Mouse (Mus musculus): ENCODE results near the gene Crybb2. TPM values are rescaled to one million over a fixed set of nuclear protein-coding genes. Genes with fewer than 3 reads are reported as not detected.

The Crybb2 gene
- total RNA-seq, 2 experiments from 2014 or later = not detected

- peak in 1 of 2 experiments; percentile 52 for DNase-seq (ENCODE audit: low spot score in 2 of 2)
Measured at GRCm38 (mm10) chr5:113091162-113091561, 21.2 kb upstream of the Crybb2 start.

DNA sequence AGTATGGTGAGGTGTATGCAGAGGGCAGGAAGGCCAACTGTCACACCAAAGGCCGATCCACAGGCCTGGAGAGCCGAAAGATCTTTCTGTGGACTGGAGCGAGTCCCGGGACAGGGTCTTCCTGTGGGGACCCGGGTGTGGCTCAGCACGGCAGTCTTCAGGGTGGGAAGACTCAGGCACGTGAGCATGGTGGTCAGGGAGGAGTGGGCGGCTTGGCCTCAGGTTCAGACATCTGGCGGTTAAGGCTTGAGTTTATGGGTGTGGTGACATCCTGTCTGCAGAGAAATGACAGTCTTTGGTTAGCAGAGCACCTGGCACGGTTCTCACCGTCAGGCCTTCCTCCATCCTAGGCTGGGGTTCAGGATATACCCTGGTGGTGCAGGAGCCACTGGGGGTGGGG is 20.8 kb upstream of the Crybb2 start:
- no peak for DNase-seq (ENCODE audit: low spot score in 2 of 2)

DNA sequence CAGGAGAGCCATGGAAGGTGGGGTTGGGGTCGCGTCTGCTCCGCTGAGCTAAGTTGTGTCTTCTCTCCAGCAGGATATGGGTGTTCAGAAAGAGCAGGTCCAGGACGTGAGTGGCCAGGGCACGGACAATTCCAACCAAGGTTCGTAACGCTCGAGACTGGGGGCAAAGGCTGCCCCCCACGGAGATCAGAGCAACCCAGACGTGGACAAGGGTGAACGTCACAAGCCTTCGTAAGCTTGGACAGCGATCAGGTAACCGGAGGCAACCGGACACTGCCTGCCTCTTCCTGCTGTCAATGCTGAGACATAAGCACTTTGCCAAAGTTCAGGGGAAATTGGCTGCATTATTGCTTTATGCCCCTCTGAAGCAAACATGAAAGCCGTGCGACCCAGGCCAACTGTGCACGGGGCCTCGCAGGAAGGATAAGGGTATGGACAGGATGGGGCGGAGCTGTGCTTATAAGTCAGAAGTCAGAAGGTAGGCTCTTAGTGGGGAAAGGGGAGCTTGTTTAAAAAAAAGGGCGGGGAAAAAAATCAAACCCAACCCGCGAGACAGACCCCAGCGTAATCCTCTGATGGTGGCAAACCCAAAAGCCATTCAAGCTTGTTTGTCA is 20.3 kb upstream of the Crybb2 start:
- DNase-seq (ENCODE audit: low spot score in 2 of 2) = no peak

DNA sequence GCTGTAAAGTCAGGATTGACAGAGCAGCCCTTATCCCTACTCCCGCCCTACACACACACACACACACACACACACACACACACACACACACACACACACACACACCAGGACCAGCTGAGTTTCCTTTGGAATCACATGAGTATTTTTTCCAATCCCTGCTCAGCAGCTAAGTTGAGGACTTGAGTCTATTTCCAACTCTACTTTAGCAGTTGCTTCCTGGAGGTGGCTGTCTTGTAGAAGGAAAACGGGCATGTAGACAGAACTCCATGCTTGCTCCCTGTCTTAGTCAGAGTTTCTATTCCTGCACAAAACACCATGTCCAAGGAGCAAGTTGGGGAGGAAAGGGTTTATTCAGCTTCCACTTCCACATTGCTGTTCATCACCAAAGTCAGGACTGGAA is 17.5 kb upstream of the Crybb2 start:
- no peak for DNase-seq (ENCODE audit: low spot score in 2 of 2)

DNA sequence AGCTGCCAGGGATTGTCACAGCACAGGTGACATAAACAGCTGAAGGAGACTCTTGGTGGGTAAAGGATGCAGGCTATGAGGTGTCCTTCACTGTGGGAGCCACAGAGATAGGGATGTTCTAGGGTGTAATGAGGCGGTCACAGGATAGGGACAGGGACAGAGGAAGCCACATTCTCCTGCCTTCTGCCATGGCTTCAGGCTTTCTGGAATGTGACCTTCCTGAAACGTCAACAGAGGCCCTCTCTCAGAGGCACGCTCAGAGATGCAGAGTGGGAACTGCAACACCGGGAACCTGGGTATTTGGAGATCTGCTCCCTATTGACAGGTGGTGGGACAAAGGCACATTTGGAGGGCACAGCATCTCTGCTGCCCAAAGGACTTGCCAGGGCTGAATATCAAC is 17.1 kb upstream of the Crybb2 start:
- DNase-seq (ENCODE audit: low spot score in 2 of 2) = no peak

- no peak for DNase-seq (ENCODE audit: low spot score in 2 of 2)
Measured at GRCm38 (mm10) chr5:113086439-113086838, 16.5 kb upstream of the Crybb2 start.

DNA sequence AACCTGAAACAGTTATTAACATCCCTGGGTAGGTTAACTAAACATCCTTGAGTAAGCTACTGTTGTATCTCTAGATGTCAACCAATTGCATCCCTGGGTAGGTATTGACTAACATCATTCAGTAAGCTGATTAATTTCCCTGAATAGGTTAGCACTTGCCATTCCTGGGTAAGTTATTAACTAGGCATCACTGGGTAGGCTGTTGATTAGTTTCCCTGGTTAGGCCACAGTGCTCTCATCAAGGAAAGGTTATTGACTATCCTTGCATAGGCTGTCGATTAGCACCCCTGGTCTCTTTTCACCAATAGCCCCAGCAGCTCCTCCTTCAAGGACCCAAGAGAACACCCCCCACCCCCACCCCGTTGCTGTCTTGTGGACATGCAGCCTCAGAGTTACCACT is 16.0 kb upstream of the Crybb2 start:
- DNase-seq (ENCODE audit: low spot score in 2 of 2) = no peak

GRCm38 (mm10) chr5:113084309-113084708 is 14.4 kb upstream of the Crybb2 start:
- DNase-seq (ENCODE audit: low spot score in 2 of 2) = no peak

DNA sequence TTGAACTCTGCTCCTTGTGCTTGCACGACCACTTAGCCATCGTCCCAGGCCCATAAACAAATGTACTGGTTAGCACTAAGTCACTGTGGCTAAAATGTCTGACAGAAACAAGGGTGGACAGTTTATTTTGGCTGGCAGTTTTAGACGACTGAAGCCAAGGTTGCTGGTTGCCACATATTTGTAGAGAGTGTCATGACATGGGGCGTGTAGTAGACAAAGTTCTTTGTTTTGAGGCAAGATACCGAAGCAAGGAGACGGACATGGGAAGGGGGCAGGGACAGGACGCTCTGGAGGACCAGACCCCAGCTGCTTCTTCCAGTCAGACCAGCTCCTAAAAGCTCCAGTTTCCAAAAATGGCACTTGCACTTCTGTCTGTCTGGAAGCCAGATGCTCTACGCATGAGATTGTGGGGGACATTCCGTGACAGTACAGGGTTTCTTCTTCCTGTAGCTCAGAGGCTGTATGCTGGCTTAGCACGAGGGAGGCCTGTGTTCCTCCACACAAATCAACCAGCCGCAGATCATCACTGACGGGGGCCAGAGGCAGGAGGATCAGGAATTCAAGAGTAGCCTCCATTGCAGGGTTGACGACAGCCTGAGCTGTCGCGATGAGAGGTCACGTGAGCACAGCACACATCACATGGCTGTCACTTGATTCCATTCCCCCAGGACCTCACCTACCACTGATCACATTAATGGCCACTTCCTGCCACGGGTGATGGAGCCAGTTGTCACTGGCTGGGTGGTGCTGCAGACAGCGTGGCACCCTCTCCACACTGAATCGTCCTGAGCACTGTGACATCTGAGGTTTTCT is 12.6 kb upstream of the Crybb2 start:
- DNase-seq (ENCODE audit: low spot score in 2 of 2) = no peak

GRCm38 (mm10) chr5:113081439-113081838 is 11.5 kb upstream of the Crybb2 start, which contains the start of gene Crybb3:
Gene Crybb3, minus strand, starts transcription at chr5:113081584.
- DNase-seq (ENCODE audit: low spot score in 2 of 2) = peak in 1 of 2 experiments; percentile 41

- DNase-seq (ENCODE audit: low spot score in 2 of 2) = no peak
Measured at GRCm38 (mm10) chr5:113081020-113081419, 11.1 kb upstream of the Crybb2 start.

DNA sequence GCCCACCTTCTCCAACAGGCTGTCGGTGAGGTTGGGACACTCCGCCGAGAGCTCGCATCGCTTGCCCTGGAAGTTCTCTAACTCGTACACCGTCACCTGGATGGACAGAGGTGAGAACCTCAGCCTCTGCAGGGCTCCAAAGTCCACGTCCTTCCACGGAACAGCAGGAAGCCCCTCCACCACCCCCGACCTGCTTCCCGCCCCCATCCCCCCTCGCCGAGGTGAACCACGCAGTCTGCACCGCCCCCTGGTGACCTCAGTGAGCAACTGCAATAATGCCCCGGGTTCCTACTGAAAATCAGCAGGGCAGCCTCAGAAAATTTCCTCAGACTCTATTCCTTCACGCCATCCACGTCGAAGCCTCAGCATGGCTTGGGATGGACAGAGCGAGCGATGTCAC is 9.9 kb upstream of the Crybb2 start:
- no peak for DNase-seq (ENCODE audit: low spot score in 2 of 2)

- DNase-seq (ENCODE audit: low spot score in 2 of 2) = no peak
Measured at GRCm38 (mm10) chr5:113078686-113079085, 8.8 kb upstream of the Crybb2 start.

GRCm38 (mm10) chr5:113054308-113054707 is 15.6 kb downstream of the Crybb2 start:
- peak; percentile 67 to 71 for DNase-seq (ENCODE audit: low spot score in 2 of 2)

GRCm38 (mm10) chr5:113050581-113051185 is 19.2 kb downstream of the Crybb2 start:
- DNase-seq (ENCODE audit: low spot score in 2 of 2) = no peak

DNA sequence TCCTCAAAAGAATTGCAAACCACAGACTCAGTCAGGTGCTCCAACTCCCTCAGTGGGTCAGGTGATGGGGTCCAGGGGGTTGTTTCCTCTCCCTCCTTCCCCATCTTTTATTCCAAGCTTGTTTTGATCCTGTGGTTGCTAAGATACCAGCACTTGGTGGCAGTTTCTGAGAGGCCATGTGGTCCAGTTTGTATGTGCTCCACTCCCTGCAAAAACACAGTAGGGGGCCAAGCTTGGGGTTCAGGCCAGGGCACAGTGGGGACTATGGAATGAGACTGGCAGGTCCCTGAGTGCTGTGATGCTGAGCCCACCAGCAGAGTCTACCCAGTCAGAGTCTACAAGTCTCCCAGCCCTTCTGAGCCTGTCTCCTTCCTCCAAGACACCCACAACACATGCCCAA is 20.0 kb downstream of the Crybb2 start:
- no peak for DNase-seq (ENCODE audit: low spot score in 2 of 2)

DNA sequence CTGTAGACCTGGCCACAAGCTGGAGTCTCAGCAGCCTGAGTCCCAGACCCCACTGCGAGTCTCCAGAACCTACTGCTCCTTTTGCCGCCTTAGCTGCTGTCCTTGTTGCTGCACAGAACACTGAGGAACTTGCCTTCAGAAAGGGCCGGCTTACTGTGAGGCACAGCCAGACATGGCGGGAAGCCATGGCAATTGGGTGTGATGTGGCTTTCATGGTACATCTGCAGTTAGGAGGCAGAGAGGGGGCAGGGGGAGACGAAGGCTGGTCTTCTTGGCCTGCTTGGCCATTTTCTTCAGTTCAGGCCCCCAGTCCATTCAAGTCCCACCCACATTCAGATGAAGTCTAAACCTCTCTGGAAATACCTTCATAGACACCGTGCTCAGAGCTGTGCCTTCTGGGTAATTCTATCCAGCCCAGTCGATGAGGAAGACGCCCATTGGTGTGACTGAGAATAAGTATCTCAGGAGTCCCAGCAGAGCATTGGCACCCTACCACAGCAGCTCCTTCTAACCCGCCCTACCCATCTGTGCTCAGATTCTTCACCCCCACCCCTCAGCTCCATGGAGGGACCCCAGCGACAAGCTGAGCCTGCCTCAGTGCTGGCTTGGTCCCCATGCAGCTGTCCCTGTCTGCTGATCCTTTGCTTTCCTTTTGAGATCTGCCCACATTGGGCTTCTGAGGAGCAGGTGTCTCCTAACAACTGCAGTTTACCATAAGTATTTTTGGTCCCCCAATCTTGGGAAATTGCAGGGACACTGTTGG is 24.2 kb downstream of the Crybb2 start:
- DNase-seq (ENCODE audit: low spot score in 2 of 2) = no peak

DNA sequence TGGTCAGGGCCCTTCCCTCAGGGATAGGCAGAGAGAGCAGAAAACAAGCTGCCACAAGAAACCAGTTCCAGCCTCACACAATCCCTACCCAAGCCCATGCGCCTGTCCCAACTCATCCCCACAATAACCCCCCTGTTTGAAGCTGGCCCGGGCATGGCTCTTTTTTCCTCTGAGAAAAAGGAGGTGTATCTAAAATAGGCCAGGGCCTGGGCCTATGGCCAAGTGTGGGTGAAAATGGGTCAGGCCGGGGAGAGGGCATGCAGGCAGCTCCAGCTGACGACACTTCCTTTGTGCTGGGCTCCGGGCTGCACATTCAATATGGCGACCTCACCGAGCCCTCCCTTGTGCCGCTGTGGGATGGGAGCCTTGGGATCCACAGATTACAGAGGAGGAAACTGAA is 26.4 kb downstream of the Crybb2 start:
- no peak for DNase-seq (ENCODE audit: low spot score in 2 of 2)

- peak in 1 of 2 experiments; percentile 48 for DNase-seq (ENCODE audit: low spot score in 2 of 2)
Measured at GRCm38 (mm10) chr5:113041567-113042071, 28.3 kb downstream of the Crybb2 start.

GRCm38 (mm10) chr5:113040776-113041175 is 29.1 kb downstream of the Crybb2 start:
- DNase-seq (ENCODE audit: low spot score in 2 of 2) = no peak

- no peak for DNase-seq (ENCODE audit: low spot score in 2 of 2)
Measured at GRCm38 (mm10) chr5:113038601-113039000, 31.3 kb downstream of the Crybb2 start.

All from gastrocnemius, postnatal 4 days (tissue).